Mouse (Mus musculus): Measurements from ENCODE around the gene Zfp770. TPM values are rescaled to one million over a fixed set of nuclear protein-coding genes. Genes with fewer than 3 reads are reported as not detected.

Gene Zfp770
- polyA plus RNA-seq, 1 experiment: 2.1 TPM

- TF ChIP-seq POLR2A (IDR thresholded peaks at IDR 0.05; ENCODE audit: control insufficient read depth, low read depth, low read length): no peak
- TF ChIP-seq CTCF (IDR thresholded peaks at IDR 0.05; ENCODE audit: control insufficient read depth, insufficient read depth, insufficient replicate concordance, low read depth, low read length): no peak
- Histone ChIP-seq H3K36me3 (ENCODE audit: control insufficient read depth, insufficient read depth, low read length) (peaks cover 1% of the 10 kb centered on the region; the same call in 1 of the 2 replicates), H3K27me3 (ENCODE audit: control insufficient read depth, insufficient read depth, low read length) (no peaks in the 10 kb centered on the region), H3K4me3 (ENCODE audit: control insufficient read depth, low read depth, low read length) (no peak overlapping the region), H3K4me1 (ENCODE audit: control insufficient read depth, insufficient read depth, low read length) (no peaks in the 10 kb centered on the region), H3K27ac (ENCODE audit: control insufficient read depth, insufficient read depth, low read depth, low read length) (no peak overlapping the region)
These were observed 33.4 kb downstream of the Zfp770 start for GRCm38 (mm10) chr2:114167837-114168236.

- H3K27me3 ChIP-seq (ENCODE audit: control insufficient read depth, insufficient read depth, low read length): no peaks in the 10 kb centered on the region
- H3K4me3 ChIP-seq (ENCODE audit: control insufficient read depth, low read depth, low read length): no peak overlapping the region
- no peak overlapping the region for H3K27ac ChIP-seq (ENCODE audit: control insufficient read depth, insufficient read depth, low read depth, low read length)
- H3K36me3 ChIP-seq (ENCODE audit: control insufficient read depth, insufficient read depth, low read length): peaks cover 1% of the 10 kb centered on the region; the same call in 1 of the 2 replicates
- no peaks in the 10 kb centered on the region for H3K4me1 ChIP-seq (ENCODE audit: control insufficient read depth, insufficient read depth, low read length)
- TF ChIP-seq CTCF (IDR thresholded peaks at IDR 0.05; ENCODE audit: control insufficient read depth, insufficient read depth, insufficient replicate concordance, low read depth, low read length) (no peak), POLR2A (IDR thresholded peaks at IDR 0.05; ENCODE audit: control insufficient read depth, low read depth, low read length) (no peak)
These were observed 39.3 kb downstream of the Zfp770 start for GRCm38 (mm10) chr2:114161978-114162377.

DNA sequence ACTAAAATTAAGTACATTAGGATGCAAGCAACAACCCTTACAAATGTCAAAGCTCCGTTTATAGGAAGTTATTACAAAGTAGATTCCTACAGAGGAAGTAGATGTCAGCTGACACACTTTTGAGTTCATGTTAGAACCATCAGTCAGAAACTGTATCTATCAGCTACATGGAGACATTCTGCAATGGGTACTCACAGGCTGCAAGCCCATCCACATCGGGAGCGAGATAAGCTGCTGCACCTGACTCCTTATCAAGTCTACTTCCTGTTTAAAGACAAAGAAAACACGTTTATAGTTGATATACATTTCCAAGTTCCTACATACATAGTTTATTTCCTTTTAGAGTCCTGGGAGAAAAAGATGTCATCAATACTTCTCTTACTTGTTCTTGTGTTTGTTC is 43.9 kb downstream of the Zfp770 start:
- H3K27me3 ChIP-seq (ENCODE audit: control insufficient read depth, insufficient read depth, low read length): no peaks in the 10 kb centered on the region
- H3K4me3 ChIP-seq (ENCODE audit: control insufficient read depth, low read depth, low read length): no peak overlapping the region
- H3K4me1 ChIP-seq (ENCODE audit: control insufficient read depth, insufficient read depth, low read length): no peaks in the 10 kb centered on the region
- no peaks in the 10 kb centered on the region; the same call in 1 of the 2 replicates for H3K36me3 ChIP-seq (ENCODE audit: control insufficient read depth, insufficient read depth, low read length)
- H3K27ac ChIP-seq (ENCODE audit: control insufficient read depth, insufficient read depth, low read depth, low read length): no peak overlapping the region
- TF ChIP-seq CTCF (IDR thresholded peaks at IDR 0.05; ENCODE audit: control insufficient read depth, insufficient read depth, insufficient replicate concordance, low read depth, low read length) (no peak), POLR2A (IDR thresholded peaks at IDR 0.05; ENCODE audit: control insufficient read depth, low read depth, low read length) (no peak)

DNA sequence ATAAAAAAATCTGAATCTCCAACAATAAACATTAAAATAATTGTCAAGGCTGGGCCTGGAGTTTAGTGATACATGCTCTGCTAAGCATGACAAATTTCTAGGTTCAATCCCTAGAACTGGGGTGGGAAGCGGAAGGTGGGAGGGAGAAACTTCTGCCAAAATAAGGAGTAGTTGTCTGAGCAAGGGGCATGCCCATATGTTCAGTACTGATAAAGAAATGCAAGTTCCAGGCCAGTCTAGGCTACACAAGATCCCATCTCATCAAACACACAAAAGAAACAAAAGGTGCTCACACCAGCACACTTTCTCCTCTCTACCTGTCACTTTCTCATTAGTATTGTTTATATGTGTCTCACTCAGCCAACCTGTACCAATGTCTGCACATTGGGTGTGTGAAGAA is 44.6 kb downstream of the Zfp770 start:
- Histone ChIP-seq H3K27ac (ENCODE audit: control insufficient read depth, insufficient read depth, low read depth, low read length) (no peak overlapping the region), H3K4me3 (ENCODE audit: control insufficient read depth, low read depth, low read length) (no peak overlapping the region), H3K4me1 (ENCODE audit: control insufficient read depth, insufficient read depth, low read length) (no peaks in the 10 kb centered on the region), H3K36me3 (ENCODE audit: control insufficient read depth, insufficient read depth, low read length) (no peaks in the 10 kb centered on the region; the same call in 1 of the 2 replicates), H3K27me3 (ENCODE audit: control insufficient read depth, insufficient read depth, low read length) (no peaks in the 10 kb centered on the region)
- TF ChIP-seq POLR2A (IDR thresholded peaks at IDR 0.05; ENCODE audit: control insufficient read depth, low read depth, low read length) (no peak), CTCF (IDR thresholded peaks at IDR 0.05; ENCODE audit: control insufficient read depth, insufficient read depth, insufficient replicate concordance, low read depth, low read length) (no peak)

DNA sequence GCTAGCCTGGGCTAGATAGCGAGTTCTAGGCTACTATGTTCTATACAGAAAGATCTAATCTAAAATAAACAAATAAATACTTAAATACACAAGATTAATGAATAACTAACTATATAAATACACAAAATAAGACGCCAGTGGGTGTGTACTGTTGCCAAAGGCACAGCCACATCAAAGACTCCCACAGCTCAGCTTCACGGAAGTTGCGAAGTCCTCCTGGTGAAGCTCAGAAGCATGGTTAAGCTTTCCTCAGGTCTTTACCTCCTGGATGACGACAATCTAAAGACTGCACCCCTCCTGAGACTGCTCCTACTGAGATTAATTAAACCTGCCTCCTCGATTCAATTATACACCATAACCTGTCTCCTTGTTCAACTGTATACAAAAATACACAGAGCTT is 48.0 kb downstream of the Zfp770 start:
- Histone ChIP-seq H3K36me3 (ENCODE audit: control insufficient read depth, insufficient read depth, low read length) (no peaks in the 10 kb centered on the region), H3K27ac (ENCODE audit: control insufficient read depth, insufficient read depth, low read depth, low read length) (no peak overlapping the region), H3K4me1 (ENCODE audit: control insufficient read depth, insufficient read depth, low read length) (no peaks in the 10 kb centered on the region), H3K27me3 (ENCODE audit: control insufficient read depth, insufficient read depth, low read length) (no peaks in the 10 kb centered on the region), H3K4me3 (ENCODE audit: control insufficient read depth, low read depth, low read length) (no peak overlapping the region)
- TF ChIP-seq POLR2A (IDR thresholded peaks at IDR 0.05; ENCODE audit: control insufficient read depth, low read depth, low read length) (no peak), CTCF (IDR thresholded peaks at IDR 0.05; ENCODE audit: control insufficient read depth, insufficient read depth, insufficient replicate concordance, low read depth, low read length) (no peak)

DNA sequence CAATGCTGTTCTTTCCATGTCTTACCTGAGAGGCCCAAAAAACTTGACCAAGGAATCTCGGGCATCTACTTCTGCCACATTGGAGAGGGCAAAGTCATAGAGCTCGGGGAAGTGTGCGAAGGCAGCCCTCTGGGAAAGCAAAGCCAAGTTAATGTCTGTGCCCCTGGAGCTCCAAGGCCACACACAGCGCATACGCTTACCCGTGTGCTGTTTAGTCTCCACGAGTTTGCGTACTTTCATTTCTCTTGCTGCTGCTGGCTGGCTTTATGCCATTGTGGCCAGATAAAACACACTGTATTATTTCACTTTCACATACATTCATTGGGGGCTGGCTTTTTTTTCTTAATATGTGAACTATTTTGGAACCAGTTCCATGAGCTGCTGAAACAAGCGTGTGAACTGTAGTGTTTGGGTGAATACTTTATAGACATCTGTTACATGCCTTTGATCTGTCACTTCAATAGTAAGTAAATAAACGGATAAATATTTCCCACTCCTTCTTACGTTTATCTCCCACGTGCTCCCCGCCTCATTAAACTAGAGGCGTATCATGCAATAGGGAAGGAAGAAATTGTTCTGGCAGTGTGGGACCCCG is 54.3 kb downstream of the Zfp770 start:
- no peak overlapping the region for H3K4me3 ChIP-seq (ENCODE audit: control insufficient read depth, low read depth, low read length)
- H3K36me3 ChIP-seq (ENCODE audit: control insufficient read depth, insufficient read depth, low read length): peaks cover 2% of the 10 kb centered on the region; the same call in 1 of the 2 replicates
- H3K27me3 ChIP-seq (ENCODE audit: control insufficient read depth, insufficient read depth, low read length): no peaks in the 10 kb centered on the region
- H3K27ac ChIP-seq (ENCODE audit: control insufficient read depth, insufficient read depth, low read depth, low read length): no peak overlapping the region
- TF ChIP-seq CTCF (IDR thresholded peaks at IDR 0.05; ENCODE audit: control insufficient read depth, insufficient read depth, insufficient replicate concordance, low read depth, low read length) (no peak), POLR2A (IDR thresholded peaks at IDR 0.05; ENCODE audit: control insufficient read depth, low read depth, low read length) (no peak)
- H3K4me1 ChIP-seq (ENCODE audit: control insufficient read depth, insufficient read depth, low read length): no peaks in the 10 kb centered on the region

DNA sequence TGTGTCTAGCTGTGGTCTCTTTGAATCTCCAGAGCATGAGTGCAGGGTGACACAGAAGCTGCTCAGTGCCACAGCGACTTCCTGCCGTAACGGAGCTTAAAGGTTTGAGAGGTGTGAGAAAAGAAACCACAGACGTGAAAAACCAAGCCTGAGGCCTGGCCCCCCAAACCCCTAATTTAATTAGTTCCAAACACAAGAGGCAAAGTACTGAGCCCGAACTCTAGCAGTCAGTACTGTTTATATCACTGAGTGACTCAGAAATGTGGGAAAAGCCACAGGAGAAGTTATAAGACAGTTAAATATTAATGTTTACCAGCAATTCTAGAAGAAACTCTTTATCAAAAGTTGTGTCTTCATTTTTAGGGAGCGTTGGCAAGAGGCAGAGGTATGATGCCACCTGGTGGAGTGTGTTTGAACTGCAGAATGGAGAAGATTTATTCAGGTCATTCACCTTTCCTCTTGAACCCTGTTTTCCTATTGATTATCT is 55.9 kb downstream of the Zfp770 start:
- Histone ChIP-seq H3K4me3 (ENCODE audit: control insufficient read depth, low read depth, low read length) (no peak overlapping the region), H3K36me3 (ENCODE audit: control insufficient read depth, insufficient read depth, low read length) (peaks cover 3% of the 10 kb centered on the region), H3K27me3 (ENCODE audit: control insufficient read depth, insufficient read depth, low read length) (no peaks in the 10 kb centered on the region), H3K27ac (ENCODE audit: control insufficient read depth, insufficient read depth, low read depth, low read length) (no peak overlapping the region), H3K4me1 (ENCODE audit: control insufficient read depth, insufficient read depth, low read length) (no peaks in the 10 kb centered on the region)
- no peak for TF ChIP-seq POLR2A (IDR thresholded peaks at IDR 0.05; ENCODE audit: control insufficient read depth, low read depth, low read length)
- TF ChIP-seq CTCF (IDR thresholded peaks at IDR 0.05; ENCODE audit: control insufficient read depth, insufficient read depth, insufficient replicate concordance, low read depth, low read length): no peak
